In genomic region chr7:3595146-3595545, GRCm38 (mm10) we compare ENCODE assay signal across 8 mouse cellular contexts. TPM values are rescaled to one million over a fixed set of nuclear protein-coding genes. Genes with fewer than 3 reads are reported as not detected.
A peak's percentile ranks its signal among the peaks of the same experiment; 100 is the strongest.
DNase-seq lines count a peak whose midpoint lies in the region; ATAC-seq and TF ChIP-seq lines count a peak whose summit lies in the region.

No protein-coding gene starts in this region.

- peak overlapping the region; percentile 50 for H3K4me3 ChIP-seq in small intestine, adult 2 months (ENCODE audit: low read depth, low read length)
- no peak overlapping the region for H3K4me3 ChIP-seq in left cerebral cortex, adult 2 months

- peak; percentile 94 for ATAC-seq in CD4-positive, CD25-positive, alpha-beta regulatory T cell, adult 4 months

- intact Hi-C loops in heart, postnatal 10 days (cut with DNase I), result no loop called here
- intact Hi-C loops in left cerebral cortex, adult 2 months (cut with DNase I), result no loop called here

- H3K27ac ChIP-seq in small intestine, adult 2 months (ENCODE audit: insufficient read depth, low read depth, low read length), result no peak overlapping the region
- no peak overlapping the region for H3K27ac ChIP-seq in left cerebral cortex, adult 2 months

- no peaks in the 10 kb centered on the region for H3K36me3 ChIP-seq in small intestine, adult 2 months (ENCODE audit: control insufficient read depth, insufficient read depth, low read length)

- peak; percentile 46 for DNase-seq in adrenal gland, adult 2 months
- no peak for DNase-seq in adrenal gland, postnatal 4 days (ENCODE audit: low spot score in 2 of 2)
- peak; percentile 8 to 36 for DNase-seq in heart, postnatal 10 days
- DNase-seq in liver (peak; percentile 58), MN1 (ENCODE audit: low spot score) (no peak)
- DNase-seq in left cerebral cortex, adult 2 months (ENCODE audit: extremely low spot score in 1 of 2, low spot score in 2 of 2), result no peak

- H3K4me1 ChIP-seq in small intestine, adult 2 months (ENCODE audit: control insufficient read depth, insufficient read depth, insufficient read length, low read length), result no peaks in the 10 kb centered on the region

- no peak for TF ChIP-seq POLR2A in small intestine, adult 2 months (IDR thresholded peaks at IDR 0.05; ENCODE audit: low read depth, low read length)

- 9% methylated on average over 9 of the region's 9 CpGs for WGBS in small intestine, adult 2 months

- H3K27me3 ChIP-seq in small intestine, adult 2 months (ENCODE audit: control insufficient read depth, insufficient read depth, low read length), result no peaks in the 10 kb centered on the region

- TF ChIP-seq CTCF in small intestine, adult 2 months (IDR thresholded peaks at IDR 0.05; ENCODE audit: extremely low read depth, insufficient read length, insufficient replicate concordance, low read depth, low read length), result no peak
- TF ChIP-seq CTCF in left cerebral cortex, adult 2 months (IDR thresholded peaks at IDR 0.05), result no peak

RNA-seq across cellular contexts. Expression of gene Oscar, which starts 20.8 kb away (rescaled TPM):
- total RNA-seq in adrenal gland, adult 2 months (2021), result not detected
- 0.38 and 1.0 TPM in 2 replicates for polyA plus RNA-seq in adrenal gland, adult 2 months (2012; rRNA removed)
- total RNA-seq in adrenal gland, postnatal 4 days (2021), result under 1 TPM; 0.28 TPM
- polyA plus RNA-seq in CD4-positive, CD25-positive, alpha-beta regulatory T cell, adult 4 months (2017; shearing (Covaris generic)), result under 1 TPM in 1 of 2 experiments, not detected in 1; 0.24 TPM
- total RNA-seq in heart, postnatal 10 days (2021), result under 1 TPM; 0.24 to 0.27 TPM
- polyA plus RNA-seq in small intestine, adult 2 months (2012; rRNA removed), result 0.10 TPM in 1 of 2 replicates, not detected in the other
- total RNA-seq in left cerebral cortex, adult 2 months (2021), result 1 to 10 TPM in 1 of 2 experiments, under 1 TPM in 1; 0.93 to 1.4 TPM

RNA-seq across cellular contexts. Expression of gene Ndufa3, which starts 22.0 kb away (rescaled TPM):
- total RNA-seq in adrenal gland, adult 2 months (2021), result 100 to 1,000 TPM; 829 to 842 TPM
- polyA plus RNA-seq in adrenal gland, adult 2 months (2012; rRNA removed), result 217 and 245 TPM in 2 replicates
- total RNA-seq in adrenal gland, postnatal 4 days (2021), result 100 to 1,000 TPM; 536 to 561 TPM
- polyA plus RNA-seq in CD4-positive, CD25-positive, alpha-beta regulatory T cell, adult 4 months (2017; shearing (Covaris generic)), result 100 to 1,000 TPM; 538 to 754 TPM
- total RNA-seq in heart, postnatal 10 days (2021), result 1,000 to 10,000 TPM; 1,653 to 1,740 TPM
- polyA plus RNA-seq in small intestine, adult 2 months (2012; rRNA removed), result 238 and 337 TPM in 2 replicates
- 100 to 1,000 TPM; 490 to 497 TPM for total RNA-seq in left cerebral cortex, adult 2 months (2021)

RNA-seq across cellular contexts. Expression of gene Tfpt, which starts 34.6 kb away (rescaled TPM):
- 10 to 100 TPM; 24.1 to 26.2 TPM for total RNA-seq in adrenal gland, adult 2 months (2021)
- 3.4 and 4.0 TPM in 2 replicates for polyA plus RNA-seq in adrenal gland, adult 2 months (2012; rRNA removed)
- 10 to 100 TPM; 31.8 to 35.5 TPM for total RNA-seq in adrenal gland, postnatal 4 days (2021)
- polyA plus RNA-seq in CD4-positive, CD25-positive, alpha-beta regulatory T cell, adult 4 months (2017; shearing (Covaris generic)), result 10 to 100 TPM; 16.0 to 21.3 TPM
- 10 to 100 TPM; 20.3 to 29.9 TPM for total RNA-seq in heart, postnatal 10 days (2021)
- 2.2 and 6.9 TPM in 2 replicates for polyA plus RNA-seq in small intestine, adult 2 months (2012; rRNA removed)
- 10 to 100 TPM; 34.7 to 41.0 TPM for total RNA-seq in left cerebral cortex, adult 2 months (2021)

RNA-seq across cellular contexts. Expression of gene Prpf31, which starts 34.6 kb away (rescaled TPM):
- total RNA-seq in adrenal gland, adult 2 months (2021), result 10 to 100 TPM; 36.8 to 53.1 TPM
- polyA plus RNA-seq in adrenal gland, adult 2 months (2012; rRNA removed), result 20.5 and 33.7 TPM in 2 replicates
- 10 to 100 TPM; 54.7 to 59.0 TPM for total RNA-seq in adrenal gland, postnatal 4 days (2021)
- polyA plus RNA-seq in CD4-positive, CD25-positive, alpha-beta regulatory T cell, adult 4 months (2017; shearing (Covaris generic)), result 100 to 1,000 TPM in 1 of 2 experiments, 10 to 100 TPM in 1; 95.1 to 114 TPM
- 10 to 100 TPM; 33.1 to 33.4 TPM for total RNA-seq in heart, postnatal 10 days (2021)
- 9.4 and 16.7 TPM in 2 replicates for polyA plus RNA-seq in small intestine, adult 2 months (2012; rRNA removed)
- total RNA-seq in left cerebral cortex, adult 2 months (2021), result 10 to 100 TPM; 47.1 to 56.9 TPM

RNA-seq across cellular contexts. Expression of gene Cnot3, which starts 49.9 kb away (rescaled TPM):
- 10 to 100 TPM; 52.6 to 61.5 TPM for total RNA-seq in adrenal gland, adult 2 months (2021)
- polyA plus RNA-seq in adrenal gland, adult 2 months (2012; rRNA removed), result 83.3 and 103 TPM in 2 replicates
- 10 to 100 TPM; 65.7 to 68.9 TPM for total RNA-seq in adrenal gland, postnatal 4 days (2021)
- polyA plus RNA-seq in CD4-positive, CD25-positive, alpha-beta regulatory T cell, adult 4 months (2017; shearing (Covaris generic)), result 10 to 100 TPM; 30.3 to 50.6 TPM
- total RNA-seq in heart, postnatal 10 days (2021), result 10 to 100 TPM; 36.4 to 40.0 TPM
- polyA plus RNA-seq in small intestine, adult 2 months (2012; rRNA removed), result 48.3 and 88.2 TPM in 2 replicates
- 10 to 100 TPM; 52.4 to 54.3 TPM for total RNA-seq in left cerebral cortex, adult 2 months (2021)

Comparison
In these comparisons a context has a peak if more than half of its experiments do, and no peak if none do; other contexts are left out.
1. DNase-seq: peak in adrenal gland, adult 2 months (single experiment), heart, postnatal 10 days (2 of 2) and liver (single experiment); none in adrenal gland, postnatal 4 days (0 of 2), left cerebral cortex, adult 2 months (0 of 2) and MN1 (single experiment).